Mouse (Mus musculus) forebrain, embryonic 14.5 days (tissue): ENCODE data around the gene Lypd3. TPM values are rescaled to one million over a fixed set of nuclear protein-coding genes. Genes with fewer than 3 reads are reported as not detected.

Experiments
- ATAC-seq: fragments of 200-750 bp; cut with Nextera tagmentation; 2 replicates; pipeline ENCODE4 v1.8.0; 2017; ENCODE audit warnings: mild to moderate bottlenecking, moderate library complexity
- DNase-seq: peaks from one replicate; pipeline ENCODE4 v3.0.0-alpha.2; 2015; ENCODE audit warnings: low spot score
- H3K27ac ChIP-seq: fragments of 300-500 bp; sonication (generic); 2 replicates; pipeline ENCODE4 v1.5.1; 2014; ENCODE audit warnings: low read depth, mild to moderate bottlenecking, control low read depth, low read length, moderate library complexity
- H3K27me3 ChIP-seq: fragments of 300-500 bp; sonication (generic); replicated peaks from 2 replicates; pipeline ENCODE4 v1.6.1; 2014; ENCODE audit warnings: low read length, control low read depth, mixed read lengths; ENCODE audit not compliant: control insufficient read depth, insufficient read depth
- H3K36me3 ChIP-seq: fragments of 300-500 bp; sonication (generic); 2 replicates; pipeline ENCODE4 v1.6.1; 2014; ENCODE audit warnings: low read length, control low read depth; ENCODE audit not compliant: control insufficient read depth, insufficient read depth
- H3K4me1 ChIP-seq: fragments of 300-500 bp; sonication (generic); 2 replicates; pipeline ENCODE4 v1.6.1; 2014; ENCODE audit warnings: antibody characterized with exemption, low read length, control low read depth; ENCODE audit not compliant: control insufficient read depth, insufficient read depth
- H3K4me2 ChIP-seq: fragments of 300-500 bp; sonication (generic); 2 replicates; pipeline ENCODE4 v1.6.1; 2014; ENCODE audit warnings: mild to moderate bottlenecking, control low read depth, low read length
- H3K4me3 ChIP-seq: fragments of 300-500 bp; sonication (generic); 2 replicates; pipeline ENCODE4 v1.5.1; 2014; ENCODE audit warnings: low read depth, low read length, control low read depth
- H3K9ac ChIP-seq: fragments of 300-500 bp; sonication (generic); 2 replicates; pipeline ENCODE4 v1.6.1; 2014; ENCODE audit warnings: mild to moderate bottlenecking, low read length, control low read depth, moderate library complexity
- H3K9me3 ChIP-seq: fragments of 300-500 bp; sonication (generic); replicated peaks from 2 replicates; pipeline ENCODE4 v1.6.1; 2016; ENCODE audit warnings: low read length, control low read depth, mixed read lengths; ENCODE audit not compliant: control insufficient read depth
- WGBS: fragments of 180-500 bp; shearing (Covaris S2); extraction: QIAGEN DNeasy Blood & Tissue Kit; methylation state at CpG from one replicate; pipeline ENCODE4 v1.1.7; 2014; 5-methylcytosine and 5-hydroxymethylcytosine counted together
- polyA plus RNA-seq: library from polyadenylated mRNA; unstranded; fragments of >200 nt; fragmentation: Nextera tagmentation; extraction: Ambion mirVana; gene quantifications from 2 replicates; pipeline ENCODE4 v1.2.1, GENCODE M21; 2014

Lypd3 gene
- polyA plus RNA-seq, 1 experiment from 2014 or later = 0.20 TPM

DNA sequence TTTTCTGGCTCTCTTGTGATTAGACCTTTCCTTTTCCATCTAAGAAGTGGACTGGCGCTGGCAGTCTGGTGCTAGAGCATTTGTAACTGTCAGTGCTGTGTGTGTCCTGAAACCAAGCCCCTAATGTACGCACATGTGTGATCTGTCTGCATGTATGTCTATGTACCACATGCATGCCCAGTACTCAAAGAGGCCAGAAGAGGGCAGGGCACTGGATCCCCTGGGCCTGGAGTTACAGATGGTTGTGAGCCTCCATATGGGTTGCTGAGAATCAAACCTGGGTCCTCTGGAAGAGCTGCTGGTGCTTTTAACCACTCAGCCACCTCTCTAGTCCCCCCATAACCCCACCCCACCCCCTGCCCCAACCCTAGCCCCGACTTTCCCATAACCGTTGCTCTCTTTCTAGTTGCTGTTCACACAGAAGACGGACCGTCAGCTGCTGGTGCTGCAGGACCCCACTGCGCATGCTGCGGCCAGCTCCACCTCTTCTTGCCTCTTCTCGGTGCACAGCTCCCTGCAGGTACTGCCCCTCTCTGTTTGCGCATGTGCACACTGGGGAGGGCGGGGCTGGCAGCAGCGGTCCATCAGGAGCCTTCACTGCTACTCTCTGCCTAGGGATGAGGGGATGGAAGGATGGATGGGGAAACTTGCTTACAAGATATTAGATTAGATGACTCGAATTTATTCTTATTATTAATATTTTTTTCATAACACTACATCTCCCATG is 16.5 kb upstream of the Lypd3 start:
- H3K4me3 ChIP-seq = no peak overlapping the region
- H3K27ac ChIP-seq = no peak overlapping the region
- 0 out of 2 replicates have a peak, but pooled peaks cover 2% of the 10 kb centered on the region for H3K9me3 ChIP-seq
- DNase-seq (no peak), ATAC-seq (no peak)
- WGBS = 54% methylated on average over 13 of the region's 13 CpGs
- no peaks in the 10 kb centered on the region for H3K4me1 ChIP-seq
- no peak overlapping the region for H3K4me2 ChIP-seq
- no peaks in the 10 kb centered on the region for H3K27me3 ChIP-seq
- H3K36me3 ChIP-seq = no peaks in the 10 kb centered on the region
- no peak overlapping the region for H3K9ac ChIP-seq

DNA sequence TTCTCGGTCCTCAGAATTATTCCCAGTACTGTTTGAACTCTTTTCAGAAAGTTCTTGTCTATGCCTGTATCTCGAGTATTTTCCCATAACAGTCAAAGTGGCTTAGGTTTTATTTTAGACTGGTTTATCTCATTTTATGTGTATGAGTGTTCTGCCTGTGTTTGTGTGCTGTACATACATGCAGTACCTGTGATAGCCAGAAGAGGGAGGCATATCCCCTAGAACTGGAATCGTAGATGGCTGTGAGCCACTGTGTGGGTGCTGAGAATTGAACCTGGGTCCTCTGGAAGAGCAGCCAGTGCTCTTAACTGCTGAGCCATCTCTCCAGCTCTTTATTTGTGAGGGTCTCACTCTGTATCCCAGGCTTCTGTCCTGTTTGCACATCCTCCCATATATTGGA is 15.2 kb upstream of the Lypd3 start:
- no peak for ATAC-seq
- Histone ChIP-seq H3K9ac (no peak overlapping the region), H3K4me3 (no peak overlapping the region), H3K4me1 (no peaks in the 10 kb centered on the region), H3K27me3 (no peaks in the 10 kb centered on the region), H3K27ac (no peak overlapping the region), H3K9me3 (0 out of 2 replicates have a peak, but pooled peaks cover 2% of the 10 kb centered on the region), H3K36me3 (no peaks in the 10 kb centered on the region), H3K4me2 (no peak overlapping the region)
- DNase-seq = no peak
- WGBS = 82% methylated on average over 3 of the region's 3 CpGs

DNA sequence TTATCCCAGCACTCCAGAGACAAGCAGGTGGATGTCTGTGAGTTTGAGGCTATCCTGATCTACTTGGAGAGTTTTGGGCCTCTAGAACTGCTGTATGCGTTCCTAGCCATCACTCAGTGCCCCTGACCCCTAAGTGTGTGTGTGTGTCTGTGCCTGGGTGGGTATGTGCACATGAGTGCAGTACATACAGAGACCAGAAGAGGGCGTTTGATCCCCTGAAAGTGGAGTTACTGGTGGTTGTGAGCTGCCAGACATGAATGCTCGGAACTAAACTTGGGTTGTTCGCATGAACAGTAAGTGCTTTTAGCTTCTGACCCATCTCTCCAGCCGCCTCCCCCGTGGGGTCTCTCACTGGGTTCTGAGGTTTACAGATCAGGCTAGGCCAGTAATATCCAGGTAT is 13.4 kb upstream of the Lypd3 start:
- H3K4me3 ChIP-seq = no peak overlapping the region
- DNase-seq (no peak), ATAC-seq (no peak)
- 0 out of 2 replicates have a peak, but pooled peaks cover 2% of the 10 kb centered on the region for H3K9me3 ChIP-seq
- H3K9ac ChIP-seq = no peak overlapping the region
- H3K4me1 ChIP-seq = no peaks in the 10 kb centered on the region
- H3K4me2 ChIP-seq = no peak overlapping the region
- 81% methylated on average over 6 of the region's 6 CpGs for WGBS
- H3K27me3 ChIP-seq = no peaks in the 10 kb centered on the region
- no peak overlapping the region for H3K27ac ChIP-seq
- no peaks in the 10 kb centered on the region for H3K36me3 ChIP-seq

DNA sequence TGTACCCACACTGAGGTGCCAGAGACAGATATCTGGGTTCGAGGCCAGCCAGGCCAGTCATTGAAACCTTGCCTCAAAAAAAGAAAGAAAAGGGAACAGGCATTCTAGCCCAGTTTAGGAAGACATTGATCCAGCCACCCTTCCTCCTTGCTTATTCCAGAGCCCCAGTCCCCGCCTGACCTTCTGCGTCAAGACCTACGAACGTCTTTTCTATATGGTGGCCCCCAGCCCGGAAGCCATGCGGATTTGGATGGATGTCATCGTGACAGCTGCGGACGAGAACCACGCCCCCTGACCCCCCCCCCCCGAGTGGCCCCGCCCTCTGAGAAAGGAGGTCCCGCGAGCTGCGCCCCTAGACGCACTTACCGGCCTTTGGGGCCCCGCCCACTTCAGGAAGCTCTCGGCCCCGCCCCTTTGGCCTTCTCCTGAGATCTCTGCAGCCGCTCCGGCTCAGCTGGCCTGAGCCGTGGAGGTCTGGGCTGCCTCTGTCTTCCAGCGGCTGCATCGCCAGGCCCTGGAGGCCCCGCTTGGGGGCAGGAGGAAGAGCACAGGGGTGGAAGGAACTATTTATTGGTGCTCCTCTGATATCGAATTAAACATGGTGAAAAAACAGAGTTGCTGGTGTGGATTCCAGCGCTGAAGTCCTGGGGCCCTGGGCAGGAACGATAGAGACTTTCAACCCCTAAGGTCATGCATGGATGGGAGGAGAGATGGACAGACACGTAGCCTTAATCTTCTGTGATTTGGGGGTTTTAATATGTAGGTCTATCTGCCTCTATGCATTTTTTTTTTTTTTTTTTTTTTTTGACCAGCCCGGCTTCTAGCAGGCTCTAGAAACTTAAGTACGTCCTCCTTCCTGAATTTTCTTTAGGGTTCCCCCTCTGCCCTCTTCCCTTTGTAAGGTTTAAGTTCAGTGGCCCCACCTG is 7.4 kb upstream of the Lypd3 start:
- Histone ChIP-seq H3K27me3 (no peaks in the 10 kb centered on the region), H3K4me1 (peaks cover 4% of the 10 kb centered on the region; the same call in 1 of the 2 replicates), H3K9me3 (no peaks in the 10 kb centered on the region), H3K27ac (no peak overlapping the region), H3K9ac (peak overlapping the region; percentile 56), H3K36me3 (no peaks in the 10 kb centered on the region), H3K4me3 (peak overlapping the region; percentile 23), H3K4me2 (peak overlapping the region; percentile 47)
- DNase-seq (peak; percentile 78), ATAC-seq (peak; percentile 93)
- 13% methylated on average over 25 of the region's 33 CpGs for WGBS

DNA sequence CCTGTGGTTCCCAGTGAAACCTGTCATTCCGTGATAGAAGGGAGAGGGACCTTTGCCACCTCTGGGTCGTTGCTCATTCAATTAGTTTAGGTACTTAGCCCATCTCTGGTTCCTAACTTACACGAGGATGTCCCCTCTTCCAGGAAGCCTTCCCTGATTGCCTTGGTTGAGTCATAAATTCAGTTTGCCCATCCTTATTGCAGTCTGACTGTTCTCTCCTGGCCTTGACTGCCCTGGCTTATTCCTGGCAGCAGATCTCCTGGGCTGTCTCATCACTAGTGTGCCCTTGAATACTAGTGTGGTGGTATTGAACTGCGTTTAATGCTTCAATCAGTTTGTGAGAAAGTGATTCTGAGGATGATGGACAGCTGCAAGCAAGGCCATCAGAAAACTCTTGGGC is 6.7 kb upstream of the Lypd3 start:
- DNase-seq (no peak), ATAC-seq (no peak)
- H3K4me3 ChIP-seq = no peak overlapping the region
- no peak overlapping the region for H3K4me2 ChIP-seq
- no peaks in the 10 kb centered on the region for H3K27me3 ChIP-seq
- H3K9me3 ChIP-seq = no peaks in the 10 kb centered on the region
- H3K36me3 ChIP-seq = no peaks in the 10 kb centered on the region
- whole genome bisulfite sequencing = 71% methylated on average over 4 of the region's 4 CpGs
- H3K9ac ChIP-seq = no peak overlapping the region
- no peak overlapping the region for H3K27ac ChIP-seq
- peaks cover 4% of the 10 kb centered on the region; the same call in 1 of the 2 replicates for H3K4me1 ChIP-seq

DNA sequence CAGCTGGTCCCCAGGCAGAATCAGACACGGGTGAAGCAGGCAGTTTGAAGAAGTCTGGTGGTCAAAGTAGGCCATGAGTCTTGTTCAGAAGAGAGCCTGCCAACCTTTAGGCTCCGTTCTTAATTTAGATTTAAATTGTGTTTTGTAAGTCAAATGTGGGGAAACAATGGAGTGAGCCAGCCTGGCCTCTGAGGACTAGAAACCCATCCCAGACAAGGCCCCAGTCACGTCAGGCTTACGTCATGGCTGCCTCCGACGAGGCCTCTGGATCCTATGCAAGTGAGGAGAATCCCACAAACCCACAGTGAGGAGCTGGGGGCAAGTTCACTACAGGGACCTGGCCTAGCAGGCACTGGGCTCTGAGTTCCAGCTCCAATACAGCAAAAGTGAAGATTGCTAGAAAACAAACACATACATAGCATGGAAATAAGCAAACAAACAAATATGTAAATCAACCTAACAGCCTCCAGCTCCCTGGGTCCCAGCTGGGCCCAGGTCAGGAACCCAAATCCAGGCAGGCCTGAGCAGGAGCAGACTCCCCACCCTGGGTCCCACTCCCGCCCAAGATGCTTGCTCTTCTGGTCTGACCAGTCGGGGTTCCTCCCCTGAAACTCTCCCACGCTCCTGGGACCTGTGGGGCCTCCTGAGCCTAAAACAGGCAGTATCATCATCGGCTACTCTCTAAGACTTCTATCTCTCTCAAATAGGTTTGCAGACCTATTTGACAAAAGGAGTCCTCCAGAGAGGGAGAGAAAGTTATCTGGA is 6.1 kb upstream of the Lypd3 start:
- WGBS = 69% methylated on average over 10 of the region's 10 CpGs
- Histone ChIP-seq H3K27me3 (no peaks in the 10 kb centered on the region), H3K4me2 (no peak overlapping the region), H3K9me3 (no peaks in the 10 kb centered on the region), H3K27ac (no peak overlapping the region), H3K4me3 (no peak overlapping the region), H3K36me3 (no peaks in the 10 kb centered on the region), H3K9ac (no peak overlapping the region), H3K4me1 (peaks cover 4% of the 10 kb centered on the region; the same call in 1 of the 2 replicates)
- DNase-seq (no peak), ATAC-seq (no peak)

DNA sequence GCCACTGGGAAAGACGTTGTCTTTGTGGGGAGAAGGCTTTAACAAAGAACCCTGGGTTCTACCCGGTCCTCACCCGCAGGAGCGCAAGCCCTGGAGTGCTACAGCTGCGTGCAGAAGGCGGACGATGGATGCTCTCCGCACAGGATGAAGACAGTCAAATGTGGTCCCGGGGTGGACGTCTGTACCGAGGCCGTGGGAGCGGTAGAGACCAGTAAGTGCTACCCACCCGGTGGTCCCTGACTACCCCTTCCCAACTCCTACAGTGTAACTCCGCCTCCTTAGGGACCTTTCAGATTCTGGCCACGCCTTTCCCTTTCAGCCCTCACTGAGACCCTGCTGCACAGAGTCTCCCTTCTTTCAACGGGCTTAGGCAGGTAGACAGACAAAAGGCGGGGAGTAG is 696 bp downstream of the Lypd3 start:
- Histone ChIP-seq H3K27me3 (peaks cover 43% of the 10 kb centered on the region), H3K4me3 (peak overlapping the region; percentile 16), H3K4me1 (peaks cover 8% of the 10 kb centered on the region), H3K9ac (peak overlapping the region; percentile 21; the same call in 1 of the 2 replicates), H3K36me3 (no peaks in the 10 kb centered on the region), H3K9me3 (no peaks in the 10 kb centered on the region), H3K27ac (no peak overlapping the region), H3K4me2 (peak overlapping the region; percentile 70)
- ATAC-seq (no peak; the same call in 1 of the 2 replicates), DNase-seq (peak; percentile 4)
- WGBS = under 1% methylated on average over 18 of the region's 18 CpGs

DNA sequence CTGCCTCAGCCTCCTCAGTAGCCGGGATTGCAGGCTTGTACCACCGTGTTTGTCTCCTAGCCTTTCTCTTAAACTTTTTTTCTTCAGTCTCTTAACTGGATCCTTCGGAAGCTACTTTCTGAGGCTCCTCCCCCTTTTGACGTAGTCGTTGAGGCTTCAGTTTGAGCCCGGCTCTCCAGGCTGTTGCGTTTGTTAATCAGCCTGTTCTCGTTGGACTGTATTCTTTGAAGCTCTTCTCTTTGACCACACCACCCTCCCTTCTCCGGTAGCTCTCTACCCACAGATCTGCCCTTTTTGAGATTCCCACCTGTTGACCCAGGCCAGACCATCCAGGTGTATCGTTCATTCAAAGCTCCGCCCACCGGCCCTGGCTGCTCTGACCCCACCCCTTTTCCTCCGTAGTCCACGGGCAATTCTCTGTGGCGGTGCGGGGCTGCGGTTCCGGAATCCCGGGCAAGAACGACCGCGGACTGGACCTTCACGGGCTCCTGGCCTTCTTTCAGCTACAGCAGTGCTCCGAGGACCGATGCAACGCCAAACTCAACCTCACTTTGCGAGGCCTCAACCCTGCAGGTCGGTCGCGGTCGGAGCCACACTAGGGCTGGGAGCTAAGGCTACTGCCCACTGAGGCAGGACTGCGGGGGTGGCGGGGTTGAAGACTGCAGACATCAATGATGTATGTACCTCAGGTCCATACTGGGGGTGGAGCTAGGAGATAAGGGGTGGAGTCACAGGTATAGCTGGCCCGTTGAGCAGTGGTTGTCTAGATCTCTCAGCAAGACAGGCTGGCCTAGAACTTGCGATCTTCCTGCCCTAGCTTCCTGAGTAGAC is 1.9 kb downstream of the Lypd3 start:
- H3K27ac ChIP-seq = no peak overlapping the region
- H3K4me3 ChIP-seq = peak overlapping the region; percentile 33
- WGBS = 4% methylated on average over 35 of the region's 35 CpGs
- ATAC-seq (no peak), DNase-seq (peak; percentile 49)
- H3K4me2 ChIP-seq = peak overlapping the region; percentile 70
- H3K9ac ChIP-seq = peak overlapping the region; percentile 8; the same call in 1 of the 2 replicates
- no peaks in the 10 kb centered on the region for H3K9me3 ChIP-seq
- H3K27me3 ChIP-seq = peaks cover 43% of the 10 kb centered on the region
- H3K36me3 ChIP-seq = no peaks in the 10 kb centered on the region
- peaks cover 8% of the 10 kb centered on the region for H3K4me1 ChIP-seq
